Mouse (Mus musculus) forebrain, embryonic 13.5 days (tissue): ENCODE data around the gene Tmem72. TPM values are rescaled to one million over a fixed set of nuclear protein-coding genes. Genes with fewer than 3 reads are reported as not detected.

Experiments used
- ATAC-seq: fragments of 200-750 bp; cut with Nextera tagmentation; 2 replicates; pipeline ENCODE4 v1.8.0; 2017
- H3K27ac ChIP-seq: fragments of 300-500 bp; sonication (generic); 2 replicates; pipeline ENCODE4 v1.5.1; 2015; ENCODE audit warnings: inconsistent platforms, mild to moderate bottlenecking, moderate library complexity
- H3K27me3 ChIP-seq: fragments of 300-500 bp; sonication (generic); 2 replicates; pipeline ENCODE4 v1.6.1; 2015; ENCODE audit warnings: mild to moderate bottlenecking, inconsistent platforms
- H3K36me3 ChIP-seq: fragments of 300-500 bp; sonication (generic); 2 replicates; pipeline ENCODE4 v1.6.1; 2015; ENCODE audit warnings: mild to moderate bottlenecking, inconsistent platforms; ENCODE audit not compliant: poor library complexity, severe bottlenecking
- H3K4me1 ChIP-seq: fragments of 300-500 bp; sonication (generic); 2 replicates; pipeline ENCODE4 v1.6.1; 2015; ENCODE audit warnings: inconsistent platforms
- H3K4me2 ChIP-seq: fragments of 300-500 bp; sonication (generic); 2 replicates; pipeline ENCODE4 v1.6.1; 2015; ENCODE audit warnings: inconsistent platforms, mild to moderate bottlenecking, moderate library complexity
- H3K4me3 ChIP-seq: fragments of 300-500 bp; sonication (generic); 2 replicates; pipeline ENCODE4 v1.5.1; 2015; ENCODE audit warnings: mild to moderate bottlenecking, inconsistent platforms
- H3K9ac ChIP-seq: fragments of 300-500 bp; sonication (generic); 2 replicates; pipeline ENCODE4 v1.6.1; 2015; ENCODE audit warnings: mild to moderate bottlenecking, inconsistent platforms
- H3K9me3 ChIP-seq: fragments of 300-500 bp; sonication (generic); replicated peaks from 2 replicates; pipeline ENCODE4 v1.6.1; 2016; ENCODE audit warnings: inconsistent platforms
- WGBS: fragments of 180-500 bp; shearing (Covaris S2); methylation state at CpG from one replicate; pipeline ENCODE4 v1.1.7; 2015; 5-methylcytosine and 5-hydroxymethylcytosine counted together
- polyA plus RNA-seq: library from polyadenylated mRNA; unstranded; fragments of >200 nt; fragmentation: Nextera tagmentation; extraction: Ambion mirVana; gene quantifications from 2 replicates; pipeline ENCODE4 v1.2.1, GENCODE M21; 2015

Tmem72 gene
- polyA plus RNA-seq, 1 experiment from 2014 or later = 0.06 TPM

GRCm38 (mm10) chr6:116676355-116676913, 40.3 kb downstream of the Tmem72 start:
- ATAC-seq = no peak
- Histone ChIP-seq H3K9ac (no peak overlapping the region), H3K4me1 (peaks cover 20% of the 10 kb centered on the region), H3K27me3 (peaks cover 5% of the 10 kb centered on the region; the same call in 1 of the 2 replicates), H3K36me3 (no peaks in the 10 kb centered on the region), H3K27ac (no peak overlapping the region), H3K4me2 (no peak overlapping the region), H3K4me3 (no peak overlapping the region), H3K9me3 (no peaks in the 10 kb centered on the region)
- 83% methylated on average over 10 of the region's 10 CpGs for WGBS

GRCm38 (mm10) chr6:116674283-116674886, 42.3 kb downstream of the Tmem72 start:
- H3K4me1 ChIP-seq = peaks cover 40% of the 10 kb centered on the region
- peak; percentile 23; the same call in 1 of the 2 replicates for ATAC-seq
- WGBS = 23% methylated on average over 16 of the region's 16 CpGs

DNA sequence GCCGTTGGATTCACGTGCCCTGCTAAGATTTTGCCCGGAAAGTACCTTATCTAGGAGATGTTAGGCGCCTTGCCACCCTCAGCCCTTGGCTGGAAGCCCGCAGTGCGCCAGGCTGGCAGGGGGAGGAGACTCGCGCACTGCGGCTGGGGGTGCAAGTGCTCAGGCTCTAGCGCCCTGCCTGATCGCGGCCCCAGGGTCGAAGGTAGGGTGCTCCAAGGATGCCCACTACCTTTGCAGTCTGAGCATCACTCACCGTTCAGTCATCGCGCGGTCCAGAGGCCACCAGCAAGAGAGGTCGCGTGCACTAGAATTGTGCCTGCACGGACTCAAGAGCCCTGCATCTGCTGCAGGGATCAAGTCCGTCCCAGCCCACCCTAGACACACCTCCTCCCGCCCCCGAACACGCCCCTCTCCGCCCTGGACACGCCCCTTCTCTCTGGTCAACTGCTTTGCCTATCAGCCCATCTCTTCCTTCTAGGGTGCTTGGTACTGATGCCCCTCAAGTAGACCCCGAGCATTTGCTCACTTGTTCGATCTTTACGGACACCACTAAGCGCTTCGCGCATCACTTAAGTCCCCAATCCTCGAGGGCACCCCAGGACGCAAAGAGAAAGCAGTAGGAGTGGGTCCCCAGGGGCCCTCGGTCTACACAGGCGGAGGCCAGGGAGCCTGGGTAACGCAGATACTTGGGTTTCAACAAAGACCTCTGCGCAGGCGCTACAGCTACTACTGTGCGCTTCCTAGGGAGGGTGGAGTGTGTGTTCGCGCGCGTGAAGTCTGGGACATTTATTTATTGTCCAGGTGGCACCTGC, 43.0 kb downstream of the Tmem72 start, which contains the start of gene Rassf4:
Gene Rassf4 (minus strand): TSS at position 482 of the 812 bp plus-strand sequence.
- peak; percentile 90 for ATAC-seq
- under 1% methylated on average over 44 of the region's 44 CpGs for WGBS
- peak within 1 kb of the TSS; percentile 33; the same call in 1 of the 2 replicates for H3K27ac ChIP-seq
- peak within 1 kb of the TSS; percentile 83 for H3K4me2 ChIP-seq
- no peaks in the 10 kb centered on the region for H3K36me3 ChIP-seq
- peak within 1 kb of the TSS; percentile 69 for H3K9ac ChIP-seq
- no peaks in the 10 kb centered on the region for H3K9me3 ChIP-seq
- peak within 1 kb of the TSS; percentile 53 for H3K4me3 ChIP-seq
- H3K4me1 ChIP-seq = peaks cover 47% of the 10 kb centered on the region
- peaks cover 6% of the 10 kb centered on the region; the same call in 1 of the 2 replicates for H3K27me3 ChIP-seq

More at GRCm38 (mm10) chr6:116674283-116674886, 42.3 kb downstream of the Tmem72 start:
- peak overlapping the region; percentile 83 for H3K4me2 ChIP-seq
- H3K27me3 ChIP-seq = peaks cover 6% of the 10 kb centered on the region; the same call in 1 of the 2 replicates
- H3K9ac ChIP-seq = peak overlapping the region; percentile 69; the same call in 1 of the 2 replicates
- H3K27ac ChIP-seq = peak overlapping the region; percentile 33; the same call in 1 of the 2 replicates
- H3K36me3 ChIP-seq = no peaks in the 10 kb centered on the region
- H3K9me3 ChIP-seq = no peaks in the 10 kb centered on the region
- peak overlapping the region; percentile 53 for H3K4me3 ChIP-seq

GRCm38 (mm10) chr6:116672349-116672748, 44.4 kb downstream of the Tmem72 start:
- Histone ChIP-seq H3K36me3 (no peaks in the 10 kb centered on the region), H3K27ac (no peak overlapping the region), H3K4me3 (0 out of 2 replicates have a peak overlapping the region, but pooled peaks have one; percentile 53), H3K4me2 (peak overlapping the region; percentile 83), H3K9me3 (no peaks in the 10 kb centered on the region), H3K9ac (no peak overlapping the region), H3K27me3 (peaks cover 6% of the 10 kb centered on the region; the same call in 1 of the 2 replicates), H3K4me1 (peaks cover 54% of the 10 kb centered on the region)
- no peak for ATAC-seq
- 71% methylated on average over 5 of the region's 5 CpGs for WGBS

DNA sequence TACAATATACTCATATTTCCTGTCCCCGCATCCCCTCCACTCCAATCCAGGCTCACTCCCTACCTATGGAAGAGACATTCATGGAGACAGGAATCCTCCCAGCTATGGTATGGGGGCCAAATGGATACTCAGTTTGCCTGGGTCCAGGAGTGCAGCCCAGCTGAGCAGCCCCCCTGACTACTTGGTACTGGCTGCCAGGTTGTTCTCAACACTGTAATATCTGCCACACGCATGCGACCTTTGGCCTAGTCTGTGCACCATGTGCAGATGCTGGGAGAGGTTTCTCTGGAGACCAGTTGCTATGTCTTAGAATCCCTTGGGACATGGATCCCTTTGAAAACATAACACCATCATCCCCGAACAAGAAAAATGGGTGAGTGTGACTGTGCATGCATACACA, 44.9 kb downstream of the Tmem72 start:
- peaks cover 60% of the 10 kb centered on the region for H3K4me1 ChIP-seq
- 80% methylated on average over 4 of the region's 4 CpGs for WGBS

DNA sequence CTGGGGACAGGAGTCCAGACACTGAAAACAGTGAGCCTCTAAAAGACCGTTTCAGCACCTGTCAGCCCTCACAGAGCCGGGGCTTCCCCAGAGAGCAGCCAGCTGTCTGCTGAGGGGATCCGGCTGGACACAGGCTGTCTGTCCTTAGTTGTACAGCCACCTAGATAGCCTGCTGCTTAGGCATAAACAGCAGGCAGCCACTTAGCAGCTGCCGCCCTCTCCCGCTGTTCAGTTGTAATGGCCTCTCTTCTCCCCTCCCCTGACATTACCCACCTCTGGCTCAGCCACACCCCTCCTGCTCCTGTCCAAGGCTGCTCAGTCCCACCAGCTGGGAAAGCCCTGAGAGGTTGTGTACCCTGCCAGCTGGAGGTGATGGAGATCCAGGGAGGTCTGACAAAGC, 45.7 kb downstream of the Tmem72 start:
- Histone ChIP-seq H3K4me3 (no peak overlapping the region), H3K36me3 (no peaks in the 10 kb centered on the region), H3K27me3 (peaks cover 6% of the 10 kb centered on the region; the same call in 1 of the 2 replicates), H3K9me3 (no peaks in the 10 kb centered on the region), H3K9ac (peak overlapping the region; percentile 51), H3K4me2 (peak overlapping the region; percentile 83), H3K27ac (peak overlapping the region; percentile 82), H3K4me1 (peaks cover 67% of the 10 kb centered on the region)
- 2% methylated on average over 5 of the region's 5 CpGs for WGBS
- peak; percentile 7; the same call in 1 of the 2 replicates for ATAC-seq

More for the DNA sequence above, 44.9 kb downstream of the Tmem72 start:
- no peak overlapping the region for H3K4me3 ChIP-seq
- no peak overlapping the region for H3K9ac ChIP-seq
- H3K27ac ChIP-seq = no peak overlapping the region; the same call in 1 of the 2 replicates
- peak overlapping the region; percentile 83; the same call in 1 of the 2 replicates for H3K4me2 ChIP-seq
- ATAC-seq = no peak
- no peaks in the 10 kb centered on the region for H3K36me3 ChIP-seq
- H3K9me3 ChIP-seq = no peaks in the 10 kb centered on the region
- H3K27me3 ChIP-seq = peaks cover 6% of the 10 kb centered on the region; the same call in 1 of the 2 replicates

DNA sequence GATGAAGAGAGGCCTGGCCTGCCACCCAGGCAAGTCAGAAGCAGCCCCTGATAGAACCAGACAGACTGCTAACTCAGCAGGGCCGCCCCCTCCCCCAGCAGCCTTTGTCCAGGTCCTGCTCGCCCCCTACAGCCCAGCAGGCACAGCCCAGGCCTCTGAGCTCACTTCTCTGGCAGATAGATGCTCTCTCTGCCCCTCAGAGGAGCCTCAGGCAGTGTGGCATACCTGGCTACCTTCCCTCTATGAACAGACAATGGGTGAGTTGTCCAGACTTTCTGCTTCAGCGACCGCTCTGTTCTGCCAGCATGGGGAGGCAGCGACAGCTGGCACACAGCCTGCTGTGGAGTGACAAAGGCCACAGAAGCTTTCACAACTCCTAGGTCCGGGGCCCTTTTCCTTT, 46.6 kb downstream of the Tmem72 start:
- H3K4me1 ChIP-seq = peaks cover 67% of the 10 kb centered on the region
- ATAC-seq = peak; percentile 34; the same call in 1 of the 2 replicates
- peak overlapping the region; percentile 82 for H3K27ac ChIP-seq
- H3K27me3 ChIP-seq = peaks cover 3% of the 10 kb centered on the region; the same call in 1 of the 2 replicates
- H3K9ac ChIP-seq = peak overlapping the region; percentile 51; the same call in 1 of the 2 replicates
- H3K36me3 ChIP-seq = no peaks in the 10 kb centered on the region
- 5% methylated on average over 6 of the region's 6 CpGs for WGBS
- peak overlapping the region; percentile 83 for H3K4me2 ChIP-seq
- no peak overlapping the region for H3K4me3 ChIP-seq
- no peaks in the 10 kb centered on the region for H3K9me3 ChIP-seq

DNA sequence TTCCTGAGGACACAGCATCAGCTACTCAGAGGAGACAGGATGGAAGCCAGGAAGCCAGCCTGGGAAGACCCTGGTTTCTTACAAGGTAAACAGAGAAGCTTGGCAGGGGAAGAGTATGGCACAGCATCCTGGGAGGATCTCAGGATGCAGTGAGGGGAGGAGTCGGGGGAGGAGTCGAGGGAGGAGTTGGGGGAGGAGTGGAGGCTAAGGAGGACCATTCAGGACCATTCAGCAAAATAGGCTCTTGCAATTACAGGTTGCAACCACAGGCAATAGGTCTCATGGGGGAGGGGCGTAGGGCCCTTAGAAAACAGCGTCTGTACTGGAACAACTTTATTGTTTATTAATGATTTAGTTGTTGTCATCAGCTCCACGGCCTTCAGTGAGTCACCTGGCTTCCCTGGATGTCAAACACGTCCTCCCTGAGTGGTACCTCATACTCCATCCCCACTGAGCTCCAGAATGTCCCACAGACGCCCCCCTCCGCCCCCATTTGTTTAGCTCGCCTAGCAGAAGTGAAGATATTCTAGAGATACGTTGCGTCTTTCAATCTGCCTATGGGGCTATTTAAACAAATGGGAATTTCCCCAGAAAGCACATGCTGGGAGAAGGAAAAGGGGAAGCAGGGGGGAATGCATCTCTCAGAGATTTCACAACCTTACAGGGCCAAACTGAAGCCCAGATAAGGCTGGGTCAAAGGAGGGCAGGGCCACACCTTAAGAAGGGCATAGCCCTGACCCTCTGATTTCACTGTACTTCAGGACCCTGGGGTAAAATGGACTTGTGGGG, 47.8 kb downstream of the Tmem72 start:
- Histone ChIP-seq H3K4me1 (peaks cover 62% of the 10 kb centered on the region), H3K9ac (no peak overlapping the region), H3K9me3 (no peaks in the 10 kb centered on the region), H3K4me3 (no peak overlapping the region), H3K4me2 (no peak overlapping the region), H3K36me3 (no peaks in the 10 kb centered on the region), H3K27me3 (peaks cover 3% of the 10 kb centered on the region; the same call in 1 of the 2 replicates), H3K27ac (peak overlapping the region; percentile 82; the same call in 1 of the 2 replicates)
- 47% methylated on average over 11 of the region's 11 CpGs for WGBS
- no peak for ATAC-seq

DNA sequence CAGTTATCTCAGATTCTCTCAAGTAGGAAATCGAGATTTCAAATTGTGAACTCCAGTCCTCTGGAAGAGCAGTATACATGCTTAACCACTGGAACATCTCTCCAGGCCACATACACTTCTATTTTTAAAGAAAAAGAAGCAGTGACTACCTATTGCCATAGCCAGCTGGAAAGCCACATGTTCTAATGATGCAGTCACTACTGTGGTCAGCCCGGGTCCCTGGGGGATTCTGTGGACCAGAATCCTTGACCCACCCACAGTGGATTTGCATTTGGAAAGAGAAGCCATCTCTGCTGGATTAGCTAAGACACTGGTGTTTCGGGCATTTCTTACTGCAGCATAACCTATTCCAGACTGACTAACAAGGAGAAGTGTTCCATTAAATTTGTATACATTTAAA, 49.3 kb downstream of the Tmem72 start:
- peaks cover 52% of the 10 kb centered on the region for H3K4me1 ChIP-seq
- no peak overlapping the region; the same call in 1 of the 2 replicates for H3K27ac ChIP-seq
- no peaks in the 10 kb centered on the region for H3K9me3 ChIP-seq

GRCm38 (mm10) chr6:116666892-116667291, 49.8 kb downstream of the Tmem72 start:
- Histone ChIP-seq H3K9me3 (no peaks in the 10 kb centered on the region), H3K4me1 (peaks cover 52% of the 10 kb centered on the region), H3K27me3 (peaks cover 3% of the 10 kb centered on the region; the same call in 1 of the 2 replicates), H3K9ac (no peak overlapping the region), H3K36me3 (no peaks in the 10 kb centered on the region), H3K27ac (no peak overlapping the region; the same call in 1 of the 2 replicates), H3K4me2 (no peak overlapping the region), H3K4me3 (no peak overlapping the region)
- WGBS = 13% methylated on average over 3 of the region's 3 CpGs
- no peak for ATAC-seq

More for the DNA sequence above, 49.3 kb downstream of the Tmem72 start:
- peaks cover 3% of the 10 kb centered on the region; the same call in 1 of the 2 replicates for H3K27me3 ChIP-seq
- no peaks in the 10 kb centered on the region for H3K36me3 ChIP-seq
- H3K4me2 ChIP-seq = no peak overlapping the region
- ATAC-seq = no peak
- H3K4me3 ChIP-seq = no peak overlapping the region
- WGBS = 63% methylated on average over 3 of the region's 3 CpGs
- H3K9ac ChIP-seq = no peak overlapping the region
